Mouse (Mus musculus) liver, embryonic 13.5 days (tissue): ENCODE measurements around the gene Gm42906. TPM values are rescaled to one million over a fixed set of nuclear protein-coding genes. Genes with fewer than 3 reads are reported as not detected.

Source experiments
- ATAC-seq: fragments of 200-750 bp; cut with Nextera tagmentation; 2 replicates; pipeline ENCODE4 v1.8.0; 2017; ENCODE audit warnings: low read depth, mild to moderate bottlenecking, moderate number of reproducible peaks, moderate library complexity
- DNase-seq: peaks from one replicate; pipeline ENCODE4 v3.0.0; 2022
- H3K27ac ChIP-seq: fragments of 300-500 bp; sonication (generic); 2 replicates; pipeline ENCODE4 v1.5.1; 2015; ENCODE audit warnings: moderate library complexity, mild to moderate bottlenecking, inconsistent platforms
- H3K27me3 ChIP-seq: fragments of 300-500 bp; sonication (generic); 2 replicates; pipeline ENCODE4 v1.6.1; 2015; ENCODE audit warnings: mild to moderate bottlenecking, inconsistent platforms
- H3K36me3 ChIP-seq: fragments of 300-500 bp; sonication (generic); 2 replicates; pipeline ENCODE4 v1.6.1; 2015; ENCODE audit warnings: mild to moderate bottlenecking, inconsistent platforms
- H3K4me1 ChIP-seq: fragments of 300-500 bp; sonication (generic); replicated peaks from 2 replicates; pipeline ENCODE4 v1.6.1; 2015; ENCODE audit warnings: inconsistent platforms
- H3K4me2 ChIP-seq: fragments of 300-500 bp; sonication (generic); 2 replicates; pipeline ENCODE4 v1.6.1; 2015; ENCODE audit warnings: inconsistent platforms, mild to moderate bottlenecking, moderate library complexity
- H3K4me3 ChIP-seq: fragments of 300-500 bp; sonication (generic); replicated peaks from 2 replicates; pipeline ENCODE4 v1.5.1; 2015; ENCODE audit warnings: mild to moderate bottlenecking, inconsistent platforms
- H3K9ac ChIP-seq: fragments of 300-500 bp; sonication (generic); 2 replicates; pipeline ENCODE4 v1.6.1; 2015; ENCODE audit warnings: mild to moderate bottlenecking, inconsistent platforms
- H3K9me3 ChIP-seq: fragments of 300-500 bp; sonication (generic); replicated peaks from 2 replicates; pipeline ENCODE4 v1.6.1; 2016; ENCODE audit warnings: inconsistent platforms
- WGBS: fragments of 180-500 bp; shearing (Covaris S2); methylation state at CpG from one replicate; pipeline ENCODE4 v1.1.7; 2015; ENCODE audit not compliant: insufficient replicate concordance; 5-methylcytosine and 5-hydroxymethylcytosine counted together
- polyA plus RNA-seq: library from polyadenylated mRNA; unstranded; fragments of >200 nt; fragmentation: Nextera tagmentation; extraction: Ambion mirVana; gene quantifications from 2 replicates; pipeline ENCODE4 v1.2.1, GENCODE M21; 2015

The Gm42906 gene
- polyA plus RNA-seq: not detected in 2 replicates

DNA sequence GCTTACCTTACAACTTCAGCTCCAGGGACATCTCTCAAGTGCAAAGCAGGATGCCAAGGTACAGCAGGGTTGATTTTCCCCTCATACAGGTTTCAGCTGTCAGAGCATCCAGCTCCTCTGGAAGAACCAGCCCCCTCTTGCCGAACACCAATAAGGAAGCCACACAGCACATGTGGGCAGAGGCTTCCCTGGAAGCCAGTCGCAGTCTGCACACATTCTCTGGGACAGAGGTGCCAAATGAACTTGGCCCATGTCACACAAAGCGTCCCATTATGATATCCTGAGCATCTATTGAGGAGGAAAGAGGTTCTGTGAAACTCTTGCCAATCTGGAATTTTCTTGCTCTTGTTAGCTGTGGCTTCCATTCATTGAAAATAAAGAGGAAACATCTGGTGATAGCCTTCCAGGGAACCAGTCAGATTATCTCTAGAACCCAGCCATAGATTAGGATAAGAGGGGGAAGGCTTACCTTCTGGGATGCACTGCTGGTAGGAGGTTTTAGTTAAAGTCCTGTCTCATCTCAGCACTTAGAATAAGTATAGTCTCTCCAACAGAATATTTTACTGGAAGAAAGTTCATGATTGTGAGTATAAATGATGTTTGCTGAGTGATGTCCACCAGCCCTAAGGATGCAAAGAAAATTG, at the start of gene Gm42906:
Gm42906 (minus strand) TSS at position 51 of the 644 bp plus-strand sequence.
- Histone ChIP-seq H3K4me2 (no peak within 1 kb of the TSS), H3K4me1 (peaks cover 12% of the 10 kb centered on the region), H3K36me3 (no peaks in the 10 kb centered on the region), H3K9me3 (no peaks in the 10 kb centered on the region), H3K27ac (no peak within 1 kb of the TSS), H3K27me3 (no peaks in the 10 kb centered on the region), H3K4me3 (no peak within 1 kb of the TSS), H3K9ac (peak within 1 kb of the TSS; percentile 3; the same call in 1 of the 2 replicates)
- no peak for DNase-seq
- ATAC-seq: peak; percentile 56; the same call in 1 of the 2 replicates
- WGBS: 36% methylated on average over 3 of the region's 3 CpGs

- DNase-seq (no peak), ATAC-seq (no peak)
- no peaks in the 10 kb centered on the region for H3K4me1 ChIP-seq
- no peaks in the 10 kb centered on the region for H3K27me3 ChIP-seq
- H3K36me3 ChIP-seq: no peaks in the 10 kb centered on the region
- no peak overlapping the region for H3K9ac ChIP-seq
- H3K4me2 ChIP-seq: no peak overlapping the region
- H3K27ac ChIP-seq: no peak overlapping the region
- no peak overlapping the region for H3K4me3 ChIP-seq
- H3K9me3 ChIP-seq: no peaks in the 10 kb centered on the region
Measured at GRCm38 (mm10) chr5:151445695-151446094, 17.7 kb upstream of the Gm42906 start.

GRCm38 (mm10) chr5:151435106-151435505, 7.1 kb upstream of the Gm42906 start:
- Histone ChIP-seq H3K9me3 (no peaks in the 10 kb centered on the region), H3K4me1 (no peaks in the 10 kb centered on the region), H3K36me3 (no peaks in the 10 kb centered on the region), H3K27me3 (no peaks in the 10 kb centered on the region), H3K4me3 (no peak overlapping the region), H3K27ac (no peak overlapping the region), H3K9ac (no peak overlapping the region), H3K4me2 (no peak overlapping the region)
- peak; percentile 56; the same call in 1 of the 2 replicates for ATAC-seq
- no peak for DNase-seq

GRCm38 (mm10) chr5:151426466-151426865, 1.5 kb downstream of the Gm42906 start:
- Histone ChIP-seq H3K9me3 (no peaks in the 10 kb centered on the region), H3K9ac (no peak overlapping the region), H3K27ac (no peak overlapping the region), H3K36me3 (no peaks in the 10 kb centered on the region), H3K4me3 (no peak overlapping the region), H3K4me2 (no peak overlapping the region), H3K4me1 (peaks cover 12% of the 10 kb centered on the region), H3K27me3 (no peaks in the 10 kb centered on the region)
- DNase-seq: no peak
- no peak for ATAC-seq
- WGBS: 66% methylated on average over 3 of the region's 3 CpGs

DNA sequence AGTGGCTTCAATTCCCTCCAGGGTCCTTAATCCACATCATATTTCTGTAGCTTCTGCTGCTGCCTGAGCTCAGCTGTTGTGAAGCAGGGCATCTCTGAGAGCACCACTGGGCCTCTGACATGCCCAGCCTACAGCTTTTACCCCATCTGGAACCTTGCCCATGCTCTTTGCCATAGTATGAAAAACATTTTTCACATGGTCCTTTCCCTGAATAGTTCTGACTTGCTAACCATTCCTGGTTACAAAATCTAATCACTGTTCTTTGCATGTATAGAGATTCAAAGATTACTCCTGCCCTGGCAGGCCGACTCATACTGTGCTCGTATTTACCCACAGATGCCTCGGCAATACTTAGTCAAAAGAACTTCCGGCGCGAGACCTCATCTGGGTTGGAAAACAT, 5.3 kb downstream of the Gm42906 start:
- ATAC-seq (no peak), DNase-seq (no peak)
- 88% methylated on average over 6 of the region's 6 CpGs for WGBS
- no peak overlapping the region for H3K9ac ChIP-seq
- no peak overlapping the region for H3K27ac ChIP-seq
- H3K4me2 ChIP-seq: no peak overlapping the region
- no peaks in the 10 kb centered on the region for H3K36me3 ChIP-seq
- no peaks in the 10 kb centered on the region for H3K9me3 ChIP-seq
- peaks cover 24% of the 10 kb centered on the region for H3K4me1 ChIP-seq
- H3K4me3 ChIP-seq: no peak overlapping the region
- H3K27me3 ChIP-seq: no peaks in the 10 kb centered on the region

DNA sequence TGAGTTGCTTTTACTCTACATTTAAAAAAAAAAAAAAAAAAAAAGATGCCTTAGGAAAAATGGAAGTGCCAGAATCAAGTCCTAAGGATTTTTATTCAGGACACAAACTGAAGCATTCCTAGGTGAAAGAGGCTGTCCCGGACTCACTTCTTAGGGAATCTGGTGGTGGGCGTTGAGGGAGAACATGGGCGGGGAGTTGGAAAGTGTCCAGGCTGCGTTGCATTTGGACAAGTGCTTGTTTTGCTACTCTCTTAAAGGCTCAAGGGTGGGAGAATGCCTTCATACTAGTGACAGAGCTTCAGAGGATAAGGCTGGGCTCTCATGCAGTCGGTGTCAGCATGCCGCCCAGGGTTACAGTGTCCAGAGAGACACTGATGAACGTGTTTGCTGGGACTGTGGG, 6.1 kb downstream of the Gm42906 start:
- no peaks in the 10 kb centered on the region for H3K9me3 ChIP-seq
- H3K4me2 ChIP-seq: no peak overlapping the region
- no peak for ATAC-seq
- H3K4me1 ChIP-seq: peaks cover 33% of the 10 kb centered on the region
- H3K27me3 ChIP-seq: no peaks in the 10 kb centered on the region
- WGBS: 77% methylated on average over 7 of the region's 7 CpGs
- no peaks in the 10 kb centered on the region for H3K36me3 ChIP-seq
- H3K9ac ChIP-seq: no peak overlapping the region
- no peak overlapping the region for H3K27ac ChIP-seq
- DNase-seq: no peak
- H3K4me3 ChIP-seq: no peak overlapping the region

DNA sequence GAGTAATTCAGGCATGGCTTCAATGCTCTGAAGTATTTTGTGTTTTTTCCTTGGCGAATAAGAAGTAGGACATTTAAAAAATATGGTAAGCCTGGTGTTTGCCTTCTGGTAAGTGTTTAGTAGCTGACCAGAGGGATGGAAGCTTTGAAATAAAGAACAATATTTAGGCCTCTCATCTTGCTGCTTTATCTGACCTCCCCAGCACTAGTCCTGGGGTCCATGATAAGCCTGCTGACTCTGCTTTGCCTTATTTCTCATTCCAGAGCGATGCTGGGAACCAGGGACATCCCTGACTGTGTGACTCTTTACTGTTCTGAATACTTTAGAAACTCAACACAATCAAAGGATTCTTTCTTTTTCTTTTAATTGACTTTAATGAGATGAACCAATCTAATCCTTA, 9.4 kb downstream of the Gm42906 start:
- no peak overlapping the region for H3K4me3 ChIP-seq
- H3K27me3 ChIP-seq: no peaks in the 10 kb centered on the region
- no peak overlapping the region for H3K27ac ChIP-seq
- H3K4me1 ChIP-seq: peaks cover 45% of the 10 kb centered on the region
- H3K9ac ChIP-seq: no peak overlapping the region
- WGBS: 39% methylated on average over 2 of the region's 2 CpGs
- H3K9me3 ChIP-seq: no peaks in the 10 kb centered on the region
- peak overlapping the region; percentile 31 for H3K4me2 ChIP-seq
- ATAC-seq (peak; percentile 94), DNase-seq (peak; percentile 80)
- no peaks in the 10 kb centered on the region for H3K36me3 ChIP-seq

DNA sequence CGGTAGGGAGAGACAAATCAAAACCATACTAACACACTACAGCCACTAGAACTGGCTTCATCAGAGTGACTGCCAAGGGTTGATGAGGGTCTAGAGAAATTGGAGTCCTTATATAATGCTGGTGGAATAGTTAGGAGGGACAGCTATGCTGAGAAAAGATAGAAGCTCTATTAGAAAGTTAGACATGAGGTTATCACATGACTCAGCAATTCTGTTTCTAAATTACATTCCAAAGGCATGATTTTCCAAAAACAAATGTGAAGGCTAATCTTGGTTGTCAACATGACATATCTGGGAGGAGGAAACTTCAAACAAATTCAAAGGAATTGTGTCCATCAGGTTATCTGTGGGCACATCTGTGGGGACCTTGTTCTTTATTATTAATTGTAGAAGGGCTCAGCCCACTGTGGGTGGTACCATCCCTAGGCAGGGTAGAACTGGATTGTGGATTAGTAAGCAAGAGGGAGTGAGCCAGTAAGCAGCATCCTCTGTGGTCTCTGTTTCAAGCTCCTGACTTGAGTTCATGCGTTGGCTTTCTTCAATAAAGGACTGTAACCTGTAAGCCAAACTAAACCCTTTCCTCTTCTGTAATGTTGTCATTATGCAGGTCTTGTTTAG, 10.4 kb downstream of the Gm42906 start:
- peak overlapping the region; percentile 51 for H3K9ac ChIP-seq
- H3K4me2 ChIP-seq: peak overlapping the region; percentile 45
- H3K4me3 ChIP-seq: 0 out of 2 replicates have a peak overlapping the region, but pooled peaks have one; percentile 3
- H3K9me3 ChIP-seq: no peaks in the 10 kb centered on the region
- peak overlapping the region; percentile 90 for H3K27ac ChIP-seq
- H3K27me3 ChIP-seq: no peaks in the 10 kb centered on the region
- 63% methylated on average over 2 of the region's 2 CpGs for WGBS
- DNase-seq (peak; percentile 37), ATAC-seq (peak; percentile 63)
- no peaks in the 10 kb centered on the region for H3K36me3 ChIP-seq
- peaks cover 56% of the 10 kb centered on the region for H3K4me1 ChIP-seq

GRCm38 (mm10) chr5:151416988-151417387, 11.0 kb downstream of the Gm42906 start:
- no peak overlapping the region for H3K4me2 ChIP-seq
- no peak overlapping the region for H3K4me3 ChIP-seq
- H3K27ac ChIP-seq: peak overlapping the region; percentile 90
- WGBS: 0% methylated on average over 1 of the region's 1 CpGs
- no peak for DNase-seq
- H3K27me3 ChIP-seq: no peaks in the 10 kb centered on the region
- ATAC-seq: no peak
- peaks cover 61% of the 10 kb centered on the region for H3K4me1 ChIP-seq
- H3K36me3 ChIP-seq: no peaks in the 10 kb centered on the region
- H3K9ac ChIP-seq: no peak overlapping the region
- no peaks in the 10 kb centered on the region for H3K9me3 ChIP-seq

DNA sequence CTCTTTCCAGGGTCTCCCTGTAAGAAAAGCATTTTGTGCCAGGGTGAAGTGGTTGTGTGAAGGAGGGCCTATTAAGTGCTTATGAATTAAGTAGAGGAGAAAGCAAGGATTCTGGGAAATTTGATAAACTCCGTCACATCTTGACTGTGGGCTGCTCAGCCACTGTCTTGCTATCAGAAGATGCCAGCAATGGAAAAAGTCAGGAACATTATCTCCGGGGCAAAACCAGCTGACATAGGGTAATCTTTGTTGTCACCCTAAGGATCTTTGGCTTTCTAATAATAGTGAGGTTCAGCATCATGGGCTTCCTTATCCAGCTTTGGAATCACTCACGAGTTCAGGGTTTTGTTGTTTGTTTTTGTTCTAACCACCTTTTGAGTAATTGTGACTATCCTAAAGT, 14.3 kb downstream of the Gm42906 start:
- no peaks in the 10 kb centered on the region for H3K27me3 ChIP-seq
- DNase-seq (peak; percentile 65), ATAC-seq (peak; percentile 78)
- peaks cover 53% of the 10 kb centered on the region for H3K4me1 ChIP-seq
- H3K4me3 ChIP-seq: no peak overlapping the region
- H3K4me2 ChIP-seq: peak overlapping the region; percentile 31
- peak overlapping the region; percentile 47; the same call in 1 of the 2 replicates for H3K9ac ChIP-seq
- no peaks in the 10 kb centered on the region for H3K9me3 ChIP-seq
- peak overlapping the region; percentile 82 for H3K27ac ChIP-seq
- 16% methylated on average over 3 of the region's 3 CpGs for WGBS
- H3K36me3 ChIP-seq: no peaks in the 10 kb centered on the region

GRCm38 (mm10) chr5:151412666-151413463, 15.1 kb downstream of the Gm42906 start:
- 27% methylated on average over 11 of the region's 11 CpGs for WGBS
- ATAC-seq: peak; percentile 35
- Histone ChIP-seq H3K4me3 (no peak overlapping the region), H3K4me2 (peak overlapping the region; percentile 31), H3K27me3 (no peaks in the 10 kb centered on the region), H3K36me3 (no peaks in the 10 kb centered on the region), H3K9ac (peak overlapping the region; percentile 47; the same call in 1 of the 2 replicates), H3K4me1 (peaks cover 50% of the 10 kb centered on the region), H3K27ac (peak overlapping the region; percentile 82), H3K9me3 (no peaks in the 10 kb centered on the region)
- no peak for DNase-seq
